Mouse (Mus musculus) liver, embryonic 14.5 days (tissue): ENCODE results near the gene Pipox.

Source experiments
- CTCF ChIP-seq: IDR thresholded peaks from 2 replicates; pipeline ENCODE4 v1.5.1; 2016; ENCODE audit warnings: antibody characterized with exemption, low read depth, control low read depth
- EP300 ChIP-seq: IDR thresholded peaks from 2 replicates; pipeline ENCODE4 v1.6.1; 2016; ENCODE audit warnings: antibody characterized with exemption, low read depth

GRCm38 (mm10) chr11:77873116-77873515 is 20.8 kb downstream of the Pipox start:
- no peak for TF ChIP-seq EP300
- no peak for TF ChIP-seq CTCF
